Mouse (Mus musculus) lung, embryonic 14.5 days (tissue): ENCODE results near the gene Lipk. TPM values are rescaled to one million over a fixed set of nuclear protein-coding genes. Genes with fewer than 3 reads are reported as not detected.

Experiments used
- ATAC-seq: fragments of 200-750 bp; cut with Nextera tagmentation; 2 replicates; pipeline ENCODE4 v1.8.0; 2017; ENCODE audit warnings: mild to moderate bottlenecking, moderate TSS enrichment, moderate library complexity; ENCODE audit not compliant: insufficient read depth
- DNase-seq: peaks from one replicate; pipeline ENCODE4 v3.0.0-alpha.2; 2015
- H3K27ac ChIP-seq: fragments of 300-500 bp; sonication (generic); 2 replicates; pipeline ENCODE4 v1.5.1; 2014; ENCODE audit warnings: low read depth, mild to moderate bottlenecking, moderate library complexity
- H3K27me3 ChIP-seq: fragments of 300-500 bp; sonication (generic); 2 replicates; pipeline ENCODE4 v1.6.1; 2014; ENCODE audit warnings: low read length, control low read depth; ENCODE audit not compliant: insufficient read depth
- H3K36me3 ChIP-seq: fragments of 300-500 bp; sonication (generic); 2 replicates; pipeline ENCODE4 v1.6.1; 2014; ENCODE audit warnings: control low read depth; ENCODE audit not compliant: insufficient read depth
- H3K4me1 ChIP-seq: fragments of 300-500 bp; sonication (generic); 2 replicates; pipeline ENCODE4 v1.6.1; 2014; ENCODE audit warnings: antibody characterized with exemption, control low read depth; ENCODE audit not compliant: insufficient read depth
- H3K4me2 ChIP-seq: fragments of 300-500 bp; sonication (generic); 2 replicates; pipeline ENCODE4 v1.6.1; 2014; ENCODE audit warnings: mild to moderate bottlenecking
- H3K4me3 ChIP-seq: fragments of 300-500 bp; sonication (generic); 2 replicates; pipeline ENCODE4 v1.5.1; 2014; ENCODE audit warnings: low read depth, low read length
- H3K9ac ChIP-seq: fragments of 300-500 bp; sonication (generic); 2 replicates; pipeline ENCODE4 v1.6.1; 2014
- H3K9me3 ChIP-seq: fragments of 300-500 bp; sonication (generic); 2 replicates; pipeline ENCODE4 v1.6.1; 2016; ENCODE audit warnings: low read depth, low read length, control low read depth
- CTCF ChIP-seq: IDR thresholded peaks from 2 replicates; pipeline ENCODE4 v1.5.1; 2016; ENCODE audit warnings: antibody characterized with exemption, low read depth
- WGBS: fragments of 180-500 bp; shearing (Covaris S2); extraction: QIAGEN DNeasy Blood & Tissue Kit; methylation state at CpG from one replicate; pipeline ENCODE4 v1.1.7; 2014; 5-methylcytosine and 5-hydroxymethylcytosine counted together
- polyA plus RNA-seq: library from polyadenylated mRNA; unstranded; fragments of >200 nt; fragmentation: Nextera tagmentation; extraction: Ambion mirVana; gene quantifications from 2 replicates; pipeline ENCODE4 v1.2.1, GENCODE M21; 2014

Lipk gene
- not detected in 2 replicates for polyA plus RNA-seq

- 75% methylated on average over 6 of the region's 6 CpGs for WGBS
- Histone ChIP-seq H3K9ac (no peak within 1 kb of the TSS), H3K4me2 (no peak within 1 kb of the TSS), H3K36me3 (no peaks in the 10 kb centered on the region), H3K4me3 (no peak within 1 kb of the TSS), H3K4me1 (no peaks in the 10 kb centered on the region), H3K27ac (no peak within 1 kb of the TSS), H3K27me3 (no peaks in the 10 kb centered on the region), H3K9me3 (no peaks in the 10 kb centered on the region)
- TF ChIP-seq CTCF: no peak
- no peak for DNase-seq
- ATAC-seq: no peak
Observed at GRCm38 (mm10) chr19:34008002-34008401, at the start of gene Lipk. TSS of gene Lipk (plus strand) at chr19:34008290.

DNA sequence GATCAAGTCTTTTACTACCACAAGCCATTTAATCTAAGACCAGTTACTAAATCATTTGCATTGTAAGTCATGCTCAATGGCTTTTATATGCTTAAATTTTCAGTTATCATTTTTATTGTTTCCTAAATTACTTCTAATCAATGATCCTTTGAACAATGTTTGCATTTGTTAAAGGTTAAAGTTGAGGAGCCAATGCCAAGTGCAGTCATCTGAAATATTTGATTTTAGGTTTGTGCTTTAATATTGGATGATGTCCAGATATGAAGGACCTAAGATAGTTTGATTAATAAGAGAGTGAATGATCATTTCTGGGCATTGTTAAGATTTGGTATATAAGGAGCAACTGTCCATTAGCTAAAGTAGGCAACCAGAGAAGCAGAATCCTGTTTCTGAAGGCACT is 47.2 kb upstream of the Lipk start, which contains the start of gene Lipf:
Gene Lipf, plus strand, starts transcription at position 301 of the 400 bp plus-strand sequence.
- ATAC-seq (no peak), DNase-seq (no peak)
- no peaks in the 10 kb centered on the region for H3K27me3 ChIP-seq
- no peak within 1 kb of the TSS for H3K4me2 ChIP-seq
- H3K36me3 ChIP-seq: no peaks in the 10 kb centered on the region
- no peak within 1 kb of the TSS for H3K9ac ChIP-seq
- no peak for TF ChIP-seq CTCF
- H3K4me3 ChIP-seq: no peak within 1 kb of the TSS
- no peaks in the 10 kb centered on the region for H3K9me3 ChIP-seq
- H3K27ac ChIP-seq: no peak within 1 kb of the TSS
- H3K4me1 ChIP-seq: no peaks in the 10 kb centered on the region

DNA sequence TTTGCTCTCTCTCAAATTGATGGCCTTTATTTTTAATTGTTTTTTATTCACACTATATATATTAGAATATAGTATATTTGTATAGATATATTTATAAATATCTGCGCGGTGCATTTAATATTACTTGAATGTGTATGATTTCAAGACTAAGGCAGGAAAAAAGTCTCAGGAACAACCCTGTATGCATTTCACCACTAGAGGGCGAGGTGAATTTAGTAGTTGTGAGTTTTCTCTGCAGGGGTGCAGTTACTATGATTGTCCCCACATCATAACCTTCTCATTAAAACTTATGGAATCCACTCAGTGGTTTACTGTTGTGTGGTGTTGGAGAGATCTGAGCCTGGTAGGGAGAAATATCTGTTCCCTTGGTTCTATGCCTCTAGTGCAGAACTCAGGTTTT is 29.1 kb upstream of the Lipk start:
- Histone ChIP-seq H3K9me3 (no peaks in the 10 kb centered on the region), H3K4me2 (no peak overlapping the region), H3K36me3 (no peaks in the 10 kb centered on the region), H3K27me3 (no peaks in the 10 kb centered on the region), H3K4me1 (no peaks in the 10 kb centered on the region), H3K4me3 (no peak overlapping the region), H3K27ac (no peak overlapping the region), H3K9ac (no peak overlapping the region)
- 41% methylated on average over 3 of the region's 3 CpGs for WGBS
- no peak for ATAC-seq
- peak; percentile 75 for DNase-seq
- peak; percentile 57 for TF ChIP-seq CTCF

DNA sequence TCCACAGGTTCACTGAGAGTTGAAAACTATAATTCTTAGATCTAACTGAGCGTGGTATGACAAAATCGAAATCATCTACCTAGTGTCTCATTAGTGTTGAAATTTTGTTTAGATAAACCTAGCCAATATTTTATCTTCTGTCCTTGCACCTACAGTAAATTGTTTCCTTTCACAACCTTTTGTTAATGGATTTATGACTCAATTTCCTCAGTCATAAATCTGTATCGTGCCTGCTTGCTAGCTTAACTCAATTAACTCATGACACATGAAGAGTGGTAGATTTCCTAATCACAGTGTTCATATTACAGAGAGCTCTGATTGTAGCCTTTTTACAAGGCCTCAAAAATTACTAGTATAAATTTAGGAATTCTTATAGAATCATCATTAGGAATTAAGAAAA is 25.0 kb upstream of the Lipk start:
- DNase-seq: no peak

GRCm38 (mm10) chr19:34021440-34022172 is 13.5 kb downstream of the Lipk start:
- no peak overlapping the region for H3K4me2 ChIP-seq
- no peaks in the 10 kb centered on the region for H3K4me1 ChIP-seq
- no peaks in the 10 kb centered on the region for H3K36me3 ChIP-seq
- 82% methylated on average over 11 of the region's 11 CpGs for WGBS
- H3K4me3 ChIP-seq: no peak overlapping the region
- DNase-seq (no peak), ATAC-seq (no peak)
- no peaks in the 10 kb centered on the region for H3K27me3 ChIP-seq
- no peaks in the 10 kb centered on the region for H3K9me3 ChIP-seq
- TF ChIP-seq CTCF: no peak
- no peak overlapping the region for H3K9ac ChIP-seq
- no peak overlapping the region for H3K27ac ChIP-seq

More for the DNA sequence above, 25.0 kb upstream of the Lipk start:
- Histone ChIP-seq H3K36me3 (no peaks in the 10 kb centered on the region), H3K9me3 (no peaks in the 10 kb centered on the region), H3K4me3 (no peak overlapping the region), H3K27me3 (no peaks in the 10 kb centered on the region), H3K27ac (no peak overlapping the region), H3K4me1 (no peaks in the 10 kb centered on the region), H3K4me2 (no peak overlapping the region), H3K9ac (no peak overlapping the region)
- ATAC-seq: no peak
- no peak for TF ChIP-seq CTCF
- WGBS: 64% methylated on average over 3 of the region's 3 CpGs

- H3K36me3 ChIP-seq: no peaks in the 10 kb centered on the region
- H3K9me3 ChIP-seq: no peaks in the 10 kb centered on the region
- 38% methylated on average over 3 of the region's 3 CpGs for WGBS
- H3K9ac ChIP-seq: no peak overlapping the region
- H3K4me1 ChIP-seq: no peaks in the 10 kb centered on the region
- no peaks in the 10 kb centered on the region for H3K27me3 ChIP-seq
- ATAC-seq (no peak), DNase-seq (peak; percentile 71)
- H3K27ac ChIP-seq: no peak overlapping the region
- H3K4me2 ChIP-seq: no peak overlapping the region
- peak; percentile 59 for TF ChIP-seq CTCF
- H3K4me3 ChIP-seq: no peak overlapping the region
Observed at GRCm38 (mm10) chr19:34022759-34023158, 14.7 kb downstream of the Lipk start.

GRCm38 (mm10) chr19:34039731-34040130 is 31.6 kb downstream of the Lipk start:
- TF ChIP-seq CTCF: no peak
- H3K27ac ChIP-seq: no peak overlapping the region
- H3K4me1 ChIP-seq: no peaks in the 10 kb centered on the region
- H3K9me3 ChIP-seq: no peaks in the 10 kb centered on the region
- H3K36me3 ChIP-seq: no peaks in the 10 kb centered on the region
- DNase-seq (no peak), ATAC-seq (no peak)
- no peaks in the 10 kb centered on the region for H3K27me3 ChIP-seq
- no peak overlapping the region for H3K4me2 ChIP-seq
- H3K9ac ChIP-seq: no peak overlapping the region
- WGBS: 73% methylated on average over 1 of the region's 1 CpGs
- H3K4me3 ChIP-seq: no peak overlapping the region

DNA sequence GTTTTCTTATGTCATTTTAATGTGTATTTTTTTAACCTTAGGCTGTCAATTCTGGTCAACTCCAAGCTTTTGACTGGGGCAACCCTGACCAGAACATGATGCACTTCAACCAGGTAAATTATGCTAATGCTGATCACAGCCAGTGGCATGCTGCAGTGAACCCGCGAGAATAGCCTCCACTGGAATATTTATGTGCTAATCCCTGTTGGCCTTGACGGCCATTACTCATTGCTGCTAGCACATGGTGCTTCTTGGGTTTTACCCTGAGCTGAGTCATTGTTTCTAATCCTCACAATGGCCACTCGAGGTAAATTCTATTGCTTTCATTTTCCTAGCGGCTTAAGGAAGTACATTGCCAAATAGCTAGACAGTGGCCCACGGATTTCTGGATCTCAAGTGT is 34.9 kb downstream of the Lipk start:
- Histone ChIP-seq H3K4me2 (no peak overlapping the region), H3K36me3 (no peaks in the 10 kb centered on the region), H3K4me3 (no peak overlapping the region), H3K4me1 (no peaks in the 10 kb centered on the region), H3K27me3 (no peaks in the 10 kb centered on the region), H3K9ac (no peak overlapping the region), H3K9me3 (no peaks in the 10 kb centered on the region), H3K27ac (no peak overlapping the region)
- ATAC-seq: no peak
- DNase-seq: no peak
- 71% methylated on average over 6 of the region's 6 CpGs for WGBS
- no peak for TF ChIP-seq CTCF
